Mouse (Mus musculus) bone marrow macrophage, adult 2 months (primary cell): ENCODE data around the gene Numa1.

Experiments
- CTCF ChIP-seq: IDR thresholded peaks from 2 replicates; pipeline ENCODE4 v1.5.1; 2012; ENCODE audit warnings: low read depth, mild to moderate bottlenecking, low read length, moderate library complexity
- POLR2A ChIP-seq: IDR thresholded peaks from 2 replicates; pipeline ENCODE4 v1.6.1; 2012; ENCODE audit warnings: mild to moderate bottlenecking, low read depth, low read length, borderline replicate concordance

GRCm38 (mm10) chr7:101955276-101955675 lies 21.4 kb downstream of the Numa1 start:
- TF ChIP-seq POLR2A (no peak), CTCF (no peak)
